Mouse (Mus musculus) kidney, embryonic 15.5 days (tissue): ENCODE results near the gene Plpp2. TPM values are rescaled to one million over a fixed set of nuclear protein-coding genes. Genes with fewer than 3 reads are reported as not detected.

ENCODE experiments used
- ATAC-seq: fragments of 200-750 bp; cut with Nextera tagmentation; replicated peaks from 2 replicates; pipeline ENCODE4 v1.8.0; 2017; ENCODE audit warnings: moderate TSS enrichment; ENCODE audit not compliant: low FRiP score
- H3K27ac ChIP-seq: fragments of 300-500 bp; sonication (generic); 2 replicates; pipeline ENCODE4 v1.5.1; 2015; ENCODE audit warnings: mild to moderate bottlenecking, inconsistent platforms
- H3K27me3 ChIP-seq: fragments of 300-500 bp; sonication (generic); 2 replicates; pipeline ENCODE4 v1.6.1; 2015; ENCODE audit warnings: inconsistent platforms
- H3K36me3 ChIP-seq: fragments of 300-500 bp; sonication (generic); 2 replicates; pipeline ENCODE4 v1.6.1; 2015; ENCODE audit warnings: inconsistent platforms
- H3K4me1 ChIP-seq: fragments of 300-500 bp; sonication (generic); 2 replicates; pipeline ENCODE4 v1.6.1; 2015; ENCODE audit warnings: inconsistent platforms
- H3K4me2 ChIP-seq: fragments of 300-500 bp; sonication (generic); 2 replicates; pipeline ENCODE4 v1.6.1; 2015; ENCODE audit warnings: moderate library complexity, mild to moderate bottlenecking, inconsistent platforms
- H3K4me3 ChIP-seq: fragments of 300-500 bp; sonication (generic); replicated peaks from 2 replicates; pipeline ENCODE4 v1.5.1; 2015; ENCODE audit warnings: mild to moderate bottlenecking, inconsistent platforms
- H3K9ac ChIP-seq: fragments of 300-500 bp; sonication (generic); 2 replicates; pipeline ENCODE4 v1.6.1; 2015; ENCODE audit warnings: mild to moderate bottlenecking, inconsistent platforms
- H3K9me3 ChIP-seq: fragments of 300-500 bp; sonication (generic); replicated peaks from 2 replicates; pipeline ENCODE4 v1.6.1; 2016; ENCODE audit warnings: inconsistent platforms
- WGBS: fragments of 180-500 bp; shearing (Covaris S2); methylation state at CpG from one replicate; pipeline ENCODE4 v1.1.7; 2015; ENCODE audit warnings: mixed read lengths; 5-methylcytosine and 5-hydroxymethylcytosine counted together
- polyA plus RNA-seq: library from polyadenylated mRNA; unstranded; fragments of >200 nt; fragmentation: Nextera tagmentation; extraction: Ambion mirVana; gene quantifications from 2 replicates; pipeline ENCODE4 v1.2.1, GENCODE M21; 2015

Plpp2 gene
- polyA plus RNA-seq, 1 experiment from 2014 or later: 42.0 TPM

- Histone ChIP-seq H3K9me3 (no peaks in the 10 kb centered on the region), H3K36me3 (peaks cover 74% of the 10 kb centered on the region), H3K27ac (no peak overlapping the region), H3K9ac (no peak overlapping the region), H3K27me3 (no peaks in the 10 kb centered on the region), H3K4me3 (no peak overlapping the region), H3K4me2 (no peak overlapping the region), H3K4me1 (peaks cover 18% of the 10 kb centered on the region)
- WGBS: 88% methylated on average over 5 of the region's 5 CpGs
- no peak for ATAC-seq
Observed at GRCm38 (mm10) chr10:79548546-79548945, 14.9 kb upstream of the Plpp2 start.

DNA sequence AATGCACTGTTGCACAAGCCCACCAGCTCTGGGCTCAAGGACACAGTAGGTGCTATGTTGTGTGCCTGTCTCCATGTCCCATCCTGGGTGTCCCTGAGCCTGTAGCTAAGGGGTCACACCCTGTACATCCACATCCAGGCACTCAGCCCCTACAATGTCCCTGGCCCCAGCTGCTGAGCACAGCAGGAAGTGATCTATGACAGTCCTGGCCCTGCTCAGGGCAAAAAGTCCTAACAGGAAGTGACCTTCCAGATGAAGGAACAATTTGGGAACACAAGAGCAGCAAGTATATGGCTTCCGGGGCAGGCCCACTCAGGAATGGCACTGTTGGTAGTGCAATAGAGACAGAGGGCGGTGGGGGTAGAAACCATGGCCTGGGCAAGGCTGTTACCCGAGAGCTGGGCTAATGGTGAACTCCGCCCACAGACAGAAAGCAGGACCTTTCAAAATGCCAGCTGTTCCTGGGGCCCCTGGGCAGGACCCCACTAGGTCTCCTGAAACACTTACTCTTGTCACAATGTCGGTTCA lies 13.6 kb upstream of the Plpp2 start:
- Histone ChIP-seq H3K9me3 (no peaks in the 10 kb centered on the region), H3K4me1 (peaks cover 5% of the 10 kb centered on the region), H3K9ac (no peak overlapping the region), H3K4me2 (no peak overlapping the region), H3K36me3 (peaks cover 87% of the 10 kb centered on the region), H3K27me3 (no peaks in the 10 kb centered on the region), H3K4me3 (no peak overlapping the region), H3K27ac (no peak overlapping the region)
- no peak for ATAC-seq
- 67% methylated on average over 5 of the region's 5 CpGs for WGBS

- 94% methylated on average over 11 of the region's 11 CpGs for WGBS
- Histone ChIP-seq H3K9me3 (no peaks in the 10 kb centered on the region), H3K4me1 (peaks cover 3% of the 10 kb centered on the region; the same call in 1 of the 2 replicates), H3K4me3 (no peak overlapping the region), H3K36me3 (peaks cover 94% of the 10 kb centered on the region), H3K27me3 (no peaks in the 10 kb centered on the region), H3K9ac (no peak overlapping the region), H3K4me2 (no peak overlapping the region), H3K27ac (no peak overlapping the region)
- no peak for ATAC-seq
Observed at GRCm38 (mm10) chr10:79546483-79546882, 12.9 kb upstream of the Plpp2 start.

DNA sequence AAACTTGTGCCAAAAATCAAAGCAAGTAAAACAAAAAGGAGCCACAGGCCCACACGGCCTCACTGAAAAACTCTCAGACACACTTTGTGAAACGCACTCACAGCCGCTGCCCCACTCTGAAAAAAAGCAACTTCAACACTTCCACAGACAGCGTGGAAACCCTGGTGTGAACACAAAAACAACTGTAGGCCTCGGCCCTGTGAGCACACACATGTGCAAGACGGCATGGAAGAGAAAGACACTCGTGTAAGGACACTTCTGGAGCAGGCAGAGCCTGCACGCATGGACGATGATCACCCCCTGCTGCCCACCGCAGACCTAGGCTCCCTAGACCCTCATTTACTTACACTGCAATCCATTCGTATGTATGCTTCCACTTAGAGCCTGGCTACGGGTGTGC lies 12.3 kb upstream of the Plpp2 start:
- no peak for ATAC-seq
- H3K36me3 ChIP-seq: peaks cover 99% of the 10 kb centered on the region
- H3K9ac ChIP-seq: no peak overlapping the region
- no peaks in the 10 kb centered on the region for H3K9me3 ChIP-seq
- WGBS: 90% methylated on average over 12 of the region's 12 CpGs
- no peak overlapping the region for H3K27ac ChIP-seq
- no peak overlapping the region for H3K4me2 ChIP-seq
- H3K4me3 ChIP-seq: no peak overlapping the region
- H3K4me1 ChIP-seq: 0 out of 2 replicates have a peak, but pooled peaks cover 3% of the 10 kb centered on the region
- H3K27me3 ChIP-seq: no peaks in the 10 kb centered on the region

DNA sequence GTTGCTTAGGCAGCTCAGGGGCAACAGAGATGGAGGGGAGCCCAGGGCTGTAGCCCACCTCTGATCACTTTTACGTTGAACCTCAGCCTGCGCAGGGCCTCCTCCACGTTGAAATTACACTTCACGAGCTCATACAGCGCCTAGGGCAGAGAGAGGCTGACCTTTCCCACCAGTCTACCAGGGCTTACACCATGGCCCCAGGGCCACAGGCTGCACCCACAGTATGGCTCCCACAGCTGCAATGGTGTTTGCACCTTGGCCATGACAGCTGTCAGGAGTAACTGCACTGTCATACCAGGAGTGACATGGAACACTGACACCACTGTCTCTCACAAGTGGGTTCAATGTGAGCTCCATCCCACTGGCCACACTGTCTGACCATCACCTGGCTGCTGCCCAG lies 11.0 kb upstream of the Plpp2 start:
- H3K4me2 ChIP-seq: no peak overlapping the region
- 90% methylated on average over 5 of the region's 5 CpGs for WGBS
- no peak for ATAC-seq
- H3K9ac ChIP-seq: no peak overlapping the region
- H3K9me3 ChIP-seq: no peaks in the 10 kb centered on the region
- H3K4me3 ChIP-seq: no peak overlapping the region
- H3K36me3 ChIP-seq: peaks cover 99% of the 10 kb centered on the region
- H3K27ac ChIP-seq: no peak overlapping the region
- H3K4me1 ChIP-seq: 0 out of 2 replicates have a peak, but pooled peaks cover 3% of the 10 kb centered on the region
- H3K27me3 ChIP-seq: no peaks in the 10 kb centered on the region

GRCm38 (mm10) chr10:79543884-79544597 lies 10.4 kb upstream of the Plpp2 start:
- 73% methylated on average over 9 of the region's 9 CpGs for whole genome bisulfite sequencing
- Histone ChIP-seq H3K9ac (no peak overlapping the region), H3K4me2 (no peak overlapping the region), H3K27me3 (no peaks in the 10 kb centered on the region), H3K4me3 (no peak overlapping the region), H3K36me3 (peaks cover 98% of the 10 kb centered on the region), H3K27ac (no peak overlapping the region), H3K9me3 (no peaks in the 10 kb centered on the region), H3K4me1 (0 out of 2 replicates have a peak, but pooled peaks cover 3% of the 10 kb centered on the region)
- no peak for ATAC-seq

GRCm38 (mm10) chr10:79542171-79542570 lies 8.6 kb upstream of the Plpp2 start:
- WGBS: 93% methylated on average over 11 of the region's 11 CpGs
- no peak for ATAC-seq
- peaks cover 93% of the 10 kb centered on the region for H3K36me3 ChIP-seq

GRCm38 (mm10) chr10:79541522-79541921 lies 7.9 kb upstream of the Plpp2 start:
- H3K27ac ChIP-seq: no peak overlapping the region
- no peak overlapping the region for H3K4me2 ChIP-seq
- no peaks in the 10 kb centered on the region for H3K27me3 ChIP-seq
- ATAC-seq: no peak
- no peak overlapping the region for H3K9ac ChIP-seq
- no peaks in the 10 kb centered on the region for H3K4me1 ChIP-seq
- no peak overlapping the region for H3K4me3 ChIP-seq
- no peaks in the 10 kb centered on the region for H3K9me3 ChIP-seq
- H3K36me3 ChIP-seq: peaks cover 87% of the 10 kb centered on the region
- WGBS: 82% methylated on average over 15 of the region's 15 CpGs

More at GRCm38 (mm10) chr10:79542171-79542570, 8.6 kb upstream of the Plpp2 start:
- Histone ChIP-seq H3K9me3 (no peaks in the 10 kb centered on the region), H3K27ac (no peak overlapping the region), H3K4me1 (no peaks in the 10 kb centered on the region), H3K27me3 (no peaks in the 10 kb centered on the region), H3K4me3 (no peak overlapping the region), H3K9ac (no peak overlapping the region), H3K4me2 (no peak overlapping the region)

- ATAC-seq: no peak
- H3K4me2 ChIP-seq: no peak overlapping the region
- no peaks in the 10 kb centered on the region for H3K27me3 ChIP-seq
- H3K4me1 ChIP-seq: no peaks in the 10 kb centered on the region
- H3K9me3 ChIP-seq: no peaks in the 10 kb centered on the region
- no peak overlapping the region for H3K27ac ChIP-seq
- no peak overlapping the region for H3K9ac ChIP-seq
- H3K4me3 ChIP-seq: no peak overlapping the region
- 94% methylated on average over 10 of the region's 11 CpGs for WGBS
- peaks cover 79% of the 10 kb centered on the region for H3K36me3 ChIP-seq
Observed at GRCm38 (mm10) chr10:79540746-79541145, 7.2 kb upstream of the Plpp2 start.

DNA sequence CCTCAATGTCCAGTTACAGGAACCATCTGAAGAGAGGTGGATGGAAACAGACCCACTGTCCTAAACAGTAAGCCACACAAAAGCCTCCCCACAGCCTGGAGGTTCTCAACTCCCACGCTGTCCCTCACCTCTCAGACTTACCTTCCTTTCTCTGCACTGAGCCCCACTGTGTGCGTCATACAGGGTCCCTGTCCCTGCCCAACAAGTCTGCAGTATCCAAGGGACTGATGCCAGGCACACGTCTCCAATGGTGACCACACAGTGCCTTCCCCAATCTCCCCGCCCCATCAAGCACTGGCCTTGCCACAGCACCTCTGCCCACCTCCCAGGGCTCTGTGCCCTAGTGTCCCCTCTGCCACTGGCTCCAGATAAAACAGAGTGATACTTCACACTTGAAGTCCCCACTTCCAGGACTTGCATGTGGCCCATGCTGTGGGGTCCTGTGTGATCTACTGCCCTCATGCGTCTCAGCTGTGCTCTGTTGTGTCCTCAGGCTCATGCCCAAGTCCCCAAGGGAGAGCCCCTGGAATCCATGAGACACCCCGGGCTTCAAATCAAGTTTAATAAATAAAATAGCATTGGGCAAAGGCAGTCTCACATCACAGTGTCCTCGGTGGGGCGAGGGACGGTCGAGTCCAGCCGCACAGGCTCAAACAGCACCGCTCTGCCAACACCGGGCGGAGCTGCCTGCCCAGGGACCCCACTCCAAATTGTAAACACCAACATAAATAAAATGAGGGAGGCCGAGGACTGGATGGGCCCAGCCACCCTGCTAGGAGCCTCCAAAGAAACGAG lies 6.3 kb upstream of the Plpp2 start:
- H3K36me3 ChIP-seq: peaks cover 70% of the 10 kb centered on the region
- no peak overlapping the region for H3K4me2 ChIP-seq
- WGBS: 93% methylated on average over 16 of the region's 16 CpGs
- H3K9me3 ChIP-seq: no peaks in the 10 kb centered on the region
- no peaks in the 10 kb centered on the region for H3K27me3 ChIP-seq
- H3K4me3 ChIP-seq: no peak overlapping the region
- no peak overlapping the region for H3K9ac ChIP-seq
- no peak for ATAC-seq
- H3K27ac ChIP-seq: no peak overlapping the region
- no peaks in the 10 kb centered on the region for H3K4me1 ChIP-seq

GRCm38 (mm10) chr10:79538873-79539272 lies 5.3 kb upstream of the Plpp2 start:
- no peak overlapping the region for H3K9ac ChIP-seq
- H3K4me2 ChIP-seq: no peak overlapping the region
- 59% methylated on average over 4 of the region's 4 CpGs for WGBS
- H3K4me1 ChIP-seq: peaks cover 2% of the 10 kb centered on the region; the same call in 1 of the 2 replicates
- no peak for ATAC-seq
- no peak overlapping the region for H3K27ac ChIP-seq
- H3K36me3 ChIP-seq: peaks cover 60% of the 10 kb centered on the region
- no peaks in the 10 kb centered on the region for H3K27me3 ChIP-seq
- H3K4me3 ChIP-seq: no peak overlapping the region
- no peaks in the 10 kb centered on the region for H3K9me3 ChIP-seq

DNA sequence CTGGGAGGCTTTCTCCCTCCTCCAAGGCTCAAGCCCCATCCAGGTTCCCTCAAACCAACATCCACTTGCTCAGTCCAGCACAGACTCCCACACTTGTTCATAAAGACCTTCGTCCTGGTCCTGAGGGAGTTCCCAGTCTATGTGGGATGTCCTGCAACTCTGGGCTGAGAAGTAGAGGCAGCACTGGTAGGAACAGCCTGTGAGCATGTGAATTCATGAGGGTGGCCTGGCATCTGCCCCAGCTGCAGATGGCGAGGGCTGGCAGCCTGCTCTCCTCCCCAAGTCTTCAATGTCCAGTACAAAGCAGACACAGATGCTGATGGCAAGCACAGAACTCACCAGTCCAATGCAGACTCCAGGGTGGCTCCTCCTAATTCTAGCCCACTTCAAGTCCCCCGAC lies 4.7 kb upstream of the Plpp2 start:
- no peak overlapping the region for H3K4me3 ChIP-seq
- peaks cover 8% of the 10 kb centered on the region; the same call in 1 of the 2 replicates for H3K4me1 ChIP-seq
- WGBS: 88% methylated on average over 3 of the region's 3 CpGs
- no peaks in the 10 kb centered on the region for H3K9me3 ChIP-seq
- no peak overlapping the region for H3K27ac ChIP-seq
- no peak overlapping the region for H3K4me2 ChIP-seq
- no peak overlapping the region for H3K9ac ChIP-seq
- no peaks in the 10 kb centered on the region for H3K27me3 ChIP-seq
- no peak for ATAC-seq
- H3K36me3 ChIP-seq: peaks cover 55% of the 10 kb centered on the region
